Mouse (Mus musculus) CH12.LX (cell line): ENCODE data around the gene Pde4d. TPM values are rescaled to one million over a fixed set of nuclear protein-coding genes. Genes with fewer than 3 reads are reported as not detected.

ENCODE experiments used
- DNase-seq: peaks from one replicate; pipeline ENCODE4 v3.0.0-alpha.2; 2013; ENCODE audit errors: extremely low read depth
- H3K27ac ChIP-seq: 2 replicates; pipeline ENCODE4 v1.5.1; 2012; ENCODE audit warnings: low read depth, mild to moderate bottlenecking, control low read depth, moderate library complexity; ENCODE audit not compliant: insufficient read depth
- H3K27me3 ChIP-seq: replicated peaks from 2 replicates; pipeline ENCODE3; 2012; ENCODE audit warnings: inconsistent platforms
- H3K36me3 ChIP-seq, 2 experiments: replicated peaks in 1 of 2; 2 replicates each; pipeline versions ENCODE3 to v1.6.1; 2012; ENCODE audit warnings: inconsistent platforms in 1 of 2, low read length in 1 of 2, mild to moderate bottlenecking in 1 of 2, mixed read lengths in 1 of 2, moderate library complexity in 1 of 2; ENCODE audit not compliant: control insufficient read depth in 1 of 2, insufficient read depth in 1 of 2
- H3K4me1 ChIP-seq, 2 experiments: 2 replicates each; pipeline ENCODE4 v1.6.1; 2012; ENCODE audit warnings: inconsistent platforms in 1 of 2, moderate library complexity in 1 of 2; ENCODE audit not compliant: insufficient read depth in 2 of 2, control insufficient read depth in 1 of 2
- H3K4me2 ChIP-seq: 2 replicates; pipeline ENCODE4 v1.6.1; 2012; ENCODE audit warnings: low read depth, mild to moderate bottlenecking, control low read depth; ENCODE audit not compliant: poor library complexity, insufficient read depth, severe bottlenecking
- H3K4me3 ChIP-seq, 3 experiments: fragments of 150-350 bp in 1 of 3; sonication (generic) in 1 of 3; replicated peaks in 1 of 3; 2 replicates each; pipeline versions ENCODE3 to v1.5.1; 2011 to 2012; ENCODE audit warnings: low read depth in 2 of 3, low read length in 2 of 3, mild to moderate bottlenecking in 2 of 3, moderate library complexity in 2 of 3, control low read depth in 1 of 3, improper control_type of control experiment in 1 of 3, inconsistent platforms in 1 of 3, mixed read lengths in 1 of 3; ENCODE audit not compliant: poor library complexity in 1 of 3
- H3K79me2 ChIP-seq: replicated peaks from 2 replicates; pipeline ENCODE4 v1.6.1; 2012; ENCODE audit warnings: mild to moderate bottlenecking, moderate library complexity; ENCODE audit not compliant: control insufficient read depth, poor library complexity, insufficient read depth, severe bottlenecking; ENCODE audit errors: extremely low read depth
- H3K9ac ChIP-seq: 2 replicates; pipeline ENCODE4 v1.6.1; 2012; ENCODE audit warnings: low read depth, mild to moderate bottlenecking, control low read depth, moderate library complexity; ENCODE audit not compliant: insufficient read depth
- H3K9me3 ChIP-seq: replicated peaks from 2 replicates; pipeline ENCODE3; 2012; ENCODE audit warnings: low read length, inconsistent platforms, mixed read lengths
- BHLHE40 ChIP-seq: IDR thresholded peaks from 2 replicates; pipeline ENCODE4 v1.6.1; 2011; ENCODE audit warnings: mild to moderate bottlenecking, low read depth, low read length, improper control_type of control experiment
- CHD2 ChIP-seq: IDR thresholded peaks from 2 replicates; pipeline ENCODE4 v1.6.1; 2011; ENCODE audit warnings: low read length, improper control_type of control experiment
- E2F4 ChIP-seq: IDR thresholded peaks from 2 replicates; pipeline ENCODE4 v1.6.1; 2011; ENCODE audit warnings: low read depth, low read length, improper control_type of control experiment; ENCODE audit not compliant: insufficient replicate concordance
- ELF1 ChIP-seq: IDR thresholded peaks from 2 replicates; pipeline ENCODE4 v1.6.1; 2014; ENCODE audit warnings: low read depth, mild to moderate bottlenecking, inconsistent platforms, low read length, improper control_type of control experiment
- ETS1 ChIP-seq: conservative IDR thresholded peaks from 2 replicates; pipeline ENCODE4 v1.6.1; 2012; ENCODE audit warnings: low read depth, mild to moderate bottlenecking, inconsistent platforms, low read length, improper control_type of control experiment, moderate library complexity
- IRF4 ChIP-seq: IDR thresholded peaks from 2 replicates; pipeline ENCODE4 v1.6.1; 2014; ENCODE audit warnings: low read depth, mild to moderate bottlenecking, inconsistent platforms, low read length, improper control_type of control experiment
- JUN ChIP-seq: IDR thresholded peaks from 2 replicates; pipeline ENCODE4 v1.6.1; 2011; ENCODE audit warnings: low read depth, mild to moderate bottlenecking, low read length, improper control_type of control experiment, moderate library complexity; ENCODE audit not compliant: insufficient read depth
- MAZ ChIP-seq: IDR thresholded peaks from 2 replicates; pipeline ENCODE4 v1.6.1; 2012; ENCODE audit warnings: low read depth, mild to moderate bottlenecking, inconsistent platforms, low read length, improper control_type of control experiment, moderate library complexity
- MEF2A ChIP-seq: IDR thresholded peaks from 2 replicates; pipeline ENCODE4 v1.6.1; 2014; ENCODE audit warnings: low read depth, mild to moderate bottlenecking, inconsistent platforms, low read length, improper control_type of control experiment, borderline replicate concordance
- MYC ChIP-seq: IDR thresholded peaks from 2 replicates; pipeline ENCODE4 v1.6.1; 2011; ENCODE audit warnings: low read depth, mild to moderate bottlenecking, improper control_type of control experiment, low read length
- PAX5 ChIP-seq: IDR thresholded peaks from 2 replicates; pipeline ENCODE4 v1.6.1; 2012; ENCODE audit warnings: low read length, inconsistent platforms, mixed read lengths
- POLR2AphosphoS2 ChIP-seq: IDR thresholded peaks from 2 replicates; pipeline ENCODE4 v1.6.1; 2011; ENCODE audit warnings: low read depth, low read length, improper control_type of control experiment
- RAD21 ChIP-seq: IDR thresholded peaks from 2 replicates; pipeline ENCODE4 v1.6.1; 2011; ENCODE audit warnings: low read depth, mild to moderate bottlenecking, low read length, improper control_type of control experiment, moderate library complexity
- SIN3A ChIP-seq: IDR thresholded peaks from 2 replicates; pipeline ENCODE4 v1.6.1; 2012; ENCODE audit warnings: low read length, improper control_type of control experiment, inconsistent platforms
- TBP ChIP-seq: conservative IDR thresholded peaks from 2 replicates; pipeline ENCODE4 v1.6.1; 2011; ENCODE audit warnings: low read depth, low read length, improper control_type of control experiment
- TCF12 ChIP-seq: IDR thresholded peaks from 2 replicates; pipeline ENCODE4 v1.6.1; 2014; ENCODE audit warnings: low read depth, mild to moderate bottlenecking, inconsistent platforms, low read length, improper control_type of control experiment
- UBTF ChIP-seq: IDR thresholded peaks from 2 replicates; pipeline ENCODE4 v1.6.1; 2012; ENCODE audit warnings: low read depth, mild to moderate bottlenecking, inconsistent platforms, low read length, improper control_type of control experiment, moderate library complexity
- USF1 ChIP-seq: IDR thresholded peaks from 2 replicates; pipeline ENCODE4 v1.6.1; 2014; ENCODE audit warnings: low read depth, mild to moderate bottlenecking, inconsistent platforms, low read length, improper control_type of control experiment
- USF2 ChIP-seq: conservative IDR thresholded peaks from 2 replicates; pipeline ENCODE4 v1.6.1; 2011; ENCODE audit warnings: low read depth, low read length, improper control_type of control experiment
- ZC3H11A ChIP-seq: IDR thresholded peaks from 2 replicates; pipeline ENCODE4 v1.6.1; 2012; ENCODE audit warnings: low read depth, mild to moderate bottlenecking, inconsistent platforms, low read length, improper control_type of control experiment
- ZMIZ1 ChIP-seq: IDR thresholded peaks from 2 replicates; pipeline ENCODE4 v1.6.1; 2012; ENCODE audit warnings: low read depth, mild to moderate bottlenecking, inconsistent platforms, low read length, improper control_type of control experiment
- dilution Hi-C: fragments of 300-500 bp; cut with MboI; formaldehyde crosslinking; loops from 2 replicates; pipeline ENCODE4 v1.14.3; 2020; ENCODE audit warnings: low sequenced_read_pairs; ENCODE audit not compliant: extremely low pct_unique_long_range_greater_than_20kb, extremely low pct_ligation_motif_present
- in situ Hi-C: fragments of 300-500 bp; cut with MboI; formaldehyde crosslinking; loops from 3 replicates; pipeline ENCODE4 v1.14.3; 2019; ENCODE audit warnings: low sequenced_read_pairs, low pct_ligation_motif_present, low pct_unique_long_range_greater_than_20kb, mixed read lengths
- polyA plus RNA-seq: library from polyadenylated mRNA; unstranded; fragments of >175 nt; gene quantifications from 2 replicates; pipeline ENCODE4 v1.2.1, GENCODE M21; 2012; ENCODE audit warnings: low read depth; ENCODE audit not compliant: insufficient read length
- total RNA-seq, 2 experiments: library from RNA; depleted of rRNA; stranded (reverse); fragments of 300-350 nt in 1 of 2; fragments of >200 nt in 1 of 2; gene quantifications; 2 replicates each; pipeline ENCODE4 v1.2.3; 2012 to 2014

Pde4d gene
- total and polyA plus RNA-seq, 3 experiments: not detected

DNA sequence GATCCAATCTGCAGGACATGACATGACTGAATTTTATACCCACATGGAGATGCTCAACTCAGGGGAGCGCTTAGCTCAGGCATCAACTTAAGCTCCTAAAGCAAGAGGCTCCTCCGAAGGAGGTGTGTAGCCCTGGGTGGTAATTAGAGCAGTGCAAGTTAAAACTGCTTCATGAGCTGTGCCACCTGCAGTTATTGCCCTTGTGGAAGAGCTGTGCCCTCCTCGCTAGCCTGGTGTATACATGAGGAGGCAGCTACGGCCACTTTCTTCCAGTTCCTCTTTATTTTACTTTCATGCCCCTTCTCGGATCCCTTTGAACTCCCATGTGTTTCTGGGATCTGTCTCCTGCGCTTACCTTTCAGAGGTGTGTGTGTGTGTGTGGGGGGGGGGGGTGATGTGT, 1358.3 kb downstream of the Pde4d start:
- no peak overlapping the region for H3K4me3 ChIP-seq
- H3K27me3 ChIP-seq: no peaks in the 10 kb centered on the region
- DNase-seq: no peak
- no peak overlapping the region for H3K4me2 ChIP-seq
- H3K9ac ChIP-seq: no peak overlapping the region
- peaks cover 59% of the 10 kb centered on the region for H3K9me3 ChIP-seq
- no peaks in the 10 kb centered on the region for H3K79me2 ChIP-seq
- in situ Hi-C loops (no loop called here), dilution Hi-C loops (no loop called here)
- no peak for TF ChIP-seq RAD21
- TF ChIP-seq ZC3H11A: no peak
- no peak for TF ChIP-seq JUN
- TF ChIP-seq CHD2: no peak
- no peak for TF ChIP-seq ETS1
- TF ChIP-seq IRF4: no peak
- no peak for TF ChIP-seq POLR2AphosphoS2
- no peak for TF ChIP-seq BHLHE40
- no peak for TF ChIP-seq E2F4
- no peak for TF ChIP-seq SIN3A
- H3K36me3 ChIP-seq: no peaks in the 10 kb centered on the region
- no peak overlapping the region for H3K27ac ChIP-seq
- H3K4me1 ChIP-seq: no peaks in the 10 kb centered on the region

DNA sequence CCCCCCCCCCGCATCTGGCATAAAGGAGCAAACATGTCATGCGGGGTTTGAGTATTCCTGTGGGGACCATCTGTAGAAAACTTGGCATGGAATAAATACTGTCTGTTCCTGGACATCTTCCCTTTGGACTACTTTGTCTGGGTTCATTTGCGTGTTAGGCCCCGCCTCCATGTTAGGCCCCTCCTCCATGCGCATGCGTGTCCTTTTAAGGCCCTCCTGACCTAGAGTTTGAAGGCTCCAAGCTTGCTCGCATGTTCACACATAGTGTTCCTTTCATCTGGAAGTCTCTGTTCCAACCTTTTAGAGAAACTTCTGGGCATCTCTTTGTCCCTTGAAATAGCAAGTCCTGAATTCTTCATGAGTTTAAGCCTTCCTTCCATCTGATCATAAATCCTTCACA, 1359.2 kb downstream of the Pde4d start:
- Histone ChIP-seq H3K9ac (no peak overlapping the region), H3K36me3 (no peaks in the 10 kb centered on the region), H3K9me3 (peaks cover 57% of the 10 kb centered on the region), H3K27ac (no peak overlapping the region), H3K4me3 (no peak overlapping the region), H3K4me2 (no peak overlapping the region), H3K27me3 (no peaks in the 10 kb centered on the region), H3K79me2 (no peaks in the 10 kb centered on the region), H3K4me1 (no peaks in the 10 kb centered on the region)
- dilution Hi-C loops (no loop called here), in situ Hi-C loops (no loop called here)
- no peak for DNase-seq
- no peak for TF ChIP-seq ZMIZ1
- TF ChIP-seq MYC: no peak

DNA sequence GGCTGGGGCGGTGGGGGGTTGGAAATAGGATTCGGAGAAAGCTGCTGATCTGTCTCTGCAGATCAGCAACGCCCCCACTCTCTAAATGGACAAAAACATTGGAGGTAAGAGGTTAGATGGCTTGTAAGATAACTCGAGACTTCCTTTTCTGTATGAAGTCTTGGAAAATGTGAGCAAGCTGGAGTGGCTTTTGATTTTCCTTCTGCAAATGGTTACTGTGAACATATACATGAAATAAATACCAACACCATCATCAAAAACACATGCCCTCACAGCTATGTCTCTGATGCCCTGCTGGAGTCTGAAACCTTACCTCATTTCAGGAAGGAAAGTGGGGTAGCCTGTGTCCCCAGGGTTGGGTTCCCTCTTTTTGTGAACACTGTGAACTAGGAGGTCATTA, 1359.9 kb downstream of the Pde4d start:
- H3K36me3 ChIP-seq: no peaks in the 10 kb centered on the region
- no peaks in the 10 kb centered on the region for H3K27me3 ChIP-seq
- TF ChIP-seq ELF1 (no peak), UBTF (no peak), USF1 (no peak), MAZ (no peak), RAD21 (no peak), TBP (no peak), USF2 (no peak), TCF12 (no peak), PAX5 (no peak), POLR2AphosphoS2 (no peak), MEF2A (no peak)
- TF ChIP-seq, all 38 proteins: peak for 0
- Histone ChIP-seq H3K4me3 (no peak overlapping the region), H3K4me2 (no peak overlapping the region), H3K9me3 (peaks cover 60% of the 10 kb centered on the region), H3K27ac (no peak overlapping the region), H3K79me2 (no peaks in the 10 kb centered on the region), H3K4me1 (no peaks in the 10 kb centered on the region), H3K9ac (no peak overlapping the region)
- in situ Hi-C loops: no loop called here
- dilution Hi-C loops: no loop called here
- no peak for DNase-seq
